Mouse (Mus musculus): ENCODE measurements around the gene L3mbtl2.

- TF ChIP-seq CTCF (IDR thresholded peaks at IDR 0.05) (peak; percentile 81), EP300 (IDR thresholded peaks at IDR 0.05) (no peak)
Measured at GRCm38 (mm10) chr15:81693967-81694881, 30.5 kb downstream of the L3mbtl2 start.

All from lung, postnatal 0 days (tissue).